Mouse (Mus musculus) limb, embryonic 14.5 days (tissue): ENCODE measurements around the gene Otud3. TPM values are rescaled to one million over a fixed set of nuclear protein-coding genes. Genes with fewer than 3 reads are reported as not detected.

Experiments
- ATAC-seq: fragments of 200-750 bp; cut with Nextera tagmentation; 2 replicates; pipeline ENCODE4 v1.8.0; 2017; ENCODE audit warnings: low read depth, moderate number of reproducible peaks, moderate TSS enrichment; ENCODE audit not compliant: low FRiP score
- DNase-seq: peaks from one replicate; pipeline ENCODE4 v3.0.0-alpha.2; 2015; ENCODE audit warnings: low spot score
- H3K27ac ChIP-seq: fragments of 300-500 bp; sonication (generic); replicated peaks from 2 replicates; pipeline ENCODE4 v1.5.1; 2014; ENCODE audit warnings: low read depth, mild to moderate bottlenecking, low read length, moderate library complexity, mixed read lengths
- H3K27me3 ChIP-seq: fragments of 300-500 bp; sonication (generic); 2 replicates; pipeline ENCODE4 v1.6.1; 2014; ENCODE audit warnings: low read length, mixed read lengths; ENCODE audit not compliant: control insufficient read depth, insufficient read depth
- H3K36me3 ChIP-seq: fragments of 300-500 bp; sonication (generic); 2 replicates; pipeline ENCODE4 v1.6.1; 2014; ENCODE audit warnings: mild to moderate bottlenecking, low read length, moderate library complexity, mixed read lengths; ENCODE audit not compliant: control insufficient read depth, insufficient read depth
- H3K4me1 ChIP-seq: fragments of 300-500 bp; sonication (generic); 2 replicates; pipeline ENCODE4 v1.6.1; 2014; ENCODE audit warnings: antibody characterized with exemption, low read length, mixed read lengths; ENCODE audit not compliant: control insufficient read depth, insufficient read depth
- H3K4me2 ChIP-seq: fragments of 300-500 bp; sonication (generic); replicated peaks from 2 replicates; pipeline ENCODE4 v1.6.1; 2014; ENCODE audit warnings: low read depth, mild to moderate bottlenecking, low read length, moderate library complexity; ENCODE audit not compliant: severe bottlenecking
- H3K4me3 ChIP-seq: fragments of 300-500 bp; sonication (generic); replicated peaks from 2 replicates; pipeline ENCODE4 v1.5.1; 2014; ENCODE audit warnings: low read length
- H3K9ac ChIP-seq: fragments of 300-500 bp; sonication (generic); 2 replicates; pipeline ENCODE4 v1.6.1; 2014; ENCODE audit warnings: mild to moderate bottlenecking, low read depth, low read length, moderate library complexity; ENCODE audit not compliant: severe bottlenecking
- H3K9me3 ChIP-seq: fragments of 300-500 bp; sonication (generic); 2 replicates; pipeline ENCODE4 v1.6.1; 2016; ENCODE audit warnings: low read length; ENCODE audit not compliant: control insufficient read depth
- POLR2A ChIP-seq: fragments of 200-500 bp; IDR thresholded peaks from 2 replicates; pipeline ENCODE4 v1.8.0; 2012; ENCODE audit warnings: inconsistent platforms, mild to moderate bottlenecking, moderate library complexity, borderline replicate concordance; ENCODE audit not compliant: insufficient read depth, insufficient read length; ENCODE audit errors: extremely low read depth
- WGBS: fragments of 180-500 bp; shearing (Covaris S2); extraction: QIAGEN DNeasy Blood & Tissue Kit; methylation state at CpG from one replicate; pipeline ENCODE4 v1.1.7; 2014; 5-methylcytosine and 5-hydroxymethylcytosine counted together
- polyA plus RNA-seq, 2 experiments: library from polyadenylated mRNA; depleted of rRNA in 1 of 2; stranded (reverse) in 1 of 2; unstranded in 1 of 2; fragments of >200 nt; fragmentation: Nextera tagmentation in 1 of 2; extraction: Ambion mirVana in 1 of 2; gene quantifications; 2 replicates each; pipeline versions ENCODE4 v1.2.1 to v1.2.3; 2012 to 2014

The Otud3 gene
- polyA plus RNA-seq, 2 experiments: 2.7 to 8.2 TPM

DNA sequence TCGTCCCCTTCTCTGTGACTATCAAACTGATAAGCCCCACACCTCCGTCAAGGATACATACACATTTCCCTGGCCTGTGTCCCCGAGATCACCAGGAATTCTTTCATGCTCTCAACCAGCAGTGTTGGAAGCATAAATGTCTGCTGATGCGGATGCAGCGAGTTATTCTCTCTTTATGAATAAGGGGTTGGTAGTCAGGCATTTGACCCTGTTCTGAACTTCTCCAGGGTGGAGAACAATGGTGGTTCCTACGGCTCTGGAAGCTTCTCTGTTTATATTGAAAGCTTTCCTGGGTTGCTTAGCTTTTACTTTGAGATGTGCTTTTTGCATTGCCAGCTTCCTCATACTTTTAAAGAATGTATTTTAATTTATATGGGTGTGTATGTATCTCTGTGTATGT, 39.9 kb downstream of the Otud3 start, which contains the start of gene Gm13030:
Gene Gm13030, minus strand, starts transcription at position 101 of the 400 bp plus-strand sequence.
- no peak within 1 kb of the TSS for H3K27ac ChIP-seq
- ATAC-seq (no peak), DNase-seq (no peak)
- H3K27me3 ChIP-seq: no peaks in the 10 kb centered on the region
- no peaks in the 10 kb centered on the region for H3K4me1 ChIP-seq
- no peaks in the 10 kb centered on the region for H3K9me3 ChIP-seq
- WGBS: 90% methylated on average over 6 of the region's 6 CpGs
- H3K4me2 ChIP-seq: no peak within 1 kb of the TSS
- H3K9ac ChIP-seq: no peak within 1 kb of the TSS
- no peak for TF ChIP-seq POLR2A
- H3K4me3 ChIP-seq: no peak within 1 kb of the TSS
- H3K36me3 ChIP-seq: no peaks in the 10 kb centered on the region

DNA sequence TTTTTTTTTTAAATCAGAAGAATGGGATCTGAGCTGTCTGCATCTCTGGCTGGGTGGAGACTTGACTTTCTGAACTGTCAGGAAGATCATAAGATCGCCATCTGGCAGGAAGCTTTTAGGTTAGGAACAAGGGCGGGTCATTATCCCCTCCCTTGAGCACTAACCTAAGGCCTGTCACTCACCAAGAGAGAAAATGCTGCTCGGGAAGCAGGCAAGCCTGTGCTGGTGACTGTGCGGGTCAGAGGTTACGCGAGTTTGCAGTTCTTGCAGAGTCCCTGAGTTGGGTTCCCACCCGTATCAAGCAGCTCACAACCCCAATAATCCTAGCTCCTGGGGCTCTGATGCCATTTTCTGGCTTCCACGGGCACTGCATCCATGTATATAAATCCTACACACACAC, 45.1 kb downstream of the Otud3 start:
- Histone ChIP-seq H3K9me3 (no peaks in the 10 kb centered on the region), H3K4me3 (no peak overlapping the region), H3K27me3 (no peaks in the 10 kb centered on the region), H3K27ac (no peak overlapping the region), H3K36me3 (no peaks in the 10 kb centered on the region), H3K9ac (no peak overlapping the region), H3K4me1 (no peaks in the 10 kb centered on the region), H3K4me2 (no peak overlapping the region)
- WGBS: 39% methylated on average over 8 of the region's 8 CpGs
- no peak for TF ChIP-seq POLR2A
- ATAC-seq (no peak), DNase-seq (no peak)

- no peak for ATAC-seq
Observed at GRCm38 (mm10) chr4:138866413-138866812, 47.3 kb downstream of the Otud3 start.

GRCm38 (mm10) chr4:138865991-138866390, 47.8 kb downstream of the Otud3 start:
- H3K27me3 ChIP-seq: no peaks in the 10 kb centered on the region
- TF ChIP-seq POLR2A: no peak
- WGBS: 72% methylated on average over 6 of the region's 6 CpGs

More at GRCm38 (mm10) chr4:138866413-138866812, 47.3 kb downstream of the Otud3 start:
- DNase-seq: peak; percentile 68
- no peak overlapping the region for H3K4me3 ChIP-seq
- H3K36me3 ChIP-seq: no peaks in the 10 kb centered on the region
- H3K4me2 ChIP-seq: no peak overlapping the region
- H3K9me3 ChIP-seq: no peaks in the 10 kb centered on the region
- H3K4me1 ChIP-seq: no peaks in the 10 kb centered on the region
- TF ChIP-seq POLR2A: no peak
- no peak overlapping the region for H3K9ac ChIP-seq
- H3K27ac ChIP-seq: no peak overlapping the region
- no peaks in the 10 kb centered on the region for H3K27me3 ChIP-seq
- WGBS: 10% methylated on average over 7 of the region's 7 CpGs

GRCm38 (mm10) chr4:138865092-138865491, 48.7 kb downstream of the Otud3 start:
- Histone ChIP-seq H3K36me3 (no peaks in the 10 kb centered on the region), H3K27ac (no peak overlapping the region), H3K4me2 (no peak overlapping the region), H3K9ac (no peak overlapping the region), H3K4me3 (no peak overlapping the region), H3K27me3 (no peaks in the 10 kb centered on the region), H3K9me3 (no peaks in the 10 kb centered on the region), H3K4me1 (no peaks in the 10 kb centered on the region)
- ATAC-seq (no peak), DNase-seq (no peak)
- WGBS: 12% methylated on average over 5 of the region's 5 CpGs
- TF ChIP-seq POLR2A: no peak

More at GRCm38 (mm10) chr4:138865991-138866390, 47.8 kb downstream of the Otud3 start:
- no peaks in the 10 kb centered on the region for H3K4me1 ChIP-seq
- no peak overlapping the region for H3K4me3 ChIP-seq
- H3K9ac ChIP-seq: no peak overlapping the region
- no peaks in the 10 kb centered on the region for H3K9me3 ChIP-seq
- H3K36me3 ChIP-seq: no peaks in the 10 kb centered on the region
- ATAC-seq (no peak), DNase-seq (no peak)
- H3K27ac ChIP-seq: no peak overlapping the region
- H3K4me2 ChIP-seq: no peak overlapping the region

- TF ChIP-seq POLR2A: no peak
- 70% methylated on average over 10 of the region's 10 CpGs for WGBS
- no peaks in the 10 kb centered on the region for H3K27me3 ChIP-seq
- DNase-seq (no peak), ATAC-seq (no peak)
- no peak within 1 kb of the TSS for H3K9ac ChIP-seq
- no peaks in the 10 kb centered on the region for H3K9me3 ChIP-seq
- no peaks in the 10 kb centered on the region for H3K4me1 ChIP-seq
- no peaks in the 10 kb centered on the region for H3K36me3 ChIP-seq
- H3K4me3 ChIP-seq: no peak within 1 kb of the TSS
- H3K27ac ChIP-seq: no peak within 1 kb of the TSS
- H3K4me2 ChIP-seq: no peak within 1 kb of the TSS
Observed at GRCm38 (mm10) chr4:138863344-138863998, 50.3 kb downstream of the Otud3 start, which contains the start of gene Pla2g5. Gene Pla2g5, minus strand, starts transcription at chr4:138863482.
